Mouse (Mus musculus) neural tube, embryonic 14.5 days (tissue): ENCODE results near the gene Grid2ip. TPM values are rescaled to one million over a fixed set of nuclear protein-coding genes. Genes with fewer than 3 reads are reported as not detected.

Source experiments
- ATAC-seq: fragments of 200-750 bp; cut with Nextera tagmentation; 2 replicates; pipeline ENCODE4 v1.8.0; 2017; ENCODE audit warnings: low read depth, mild to moderate bottlenecking, moderate TSS enrichment, moderate library complexity
- H3K27ac ChIP-seq: fragments of 300-500 bp; sonication (generic); 2 replicates; pipeline ENCODE4 v1.5.1; 2014; ENCODE audit warnings: low read depth, mild to moderate bottlenecking, control low read depth, low read length, moderate library complexity, mixed read lengths
- H3K27me3 ChIP-seq: fragments of 300-500 bp; sonication (generic); 2 replicates; pipeline ENCODE4 v1.6.1; 2014; ENCODE audit warnings: low read length; ENCODE audit not compliant: control insufficient read depth, insufficient read depth
- H3K36me3 ChIP-seq: fragments of 300-500 bp; sonication (generic); 2 replicates; pipeline ENCODE4 v1.6.1; 2014; ENCODE audit warnings: low read length, mixed read lengths; ENCODE audit not compliant: control insufficient read depth, insufficient read depth
- H3K4me1 ChIP-seq: fragments of 300-500 bp; sonication (generic); 2 replicates; pipeline ENCODE4 v1.6.1; 2014; ENCODE audit warnings: low read length; ENCODE audit not compliant: control insufficient read depth, insufficient read depth
- H3K4me2 ChIP-seq: fragments of 300-500 bp; sonication (generic); 2 replicates; pipeline ENCODE4 v1.6.1; 2014; ENCODE audit warnings: mild to moderate bottlenecking, low read depth, low read length, control low read depth
- H3K4me3 ChIP-seq: fragments of 300-500 bp; sonication (generic); 2 replicates; pipeline ENCODE4 v1.5.1; 2014; ENCODE audit warnings: low read depth, low read length, control low read depth, mixed read lengths
- H3K9ac ChIP-seq: fragments of 300-500 bp; sonication (generic); replicated peaks from 2 replicates; pipeline ENCODE4 v1.6.1; 2014; ENCODE audit warnings: low read depth, mild to moderate bottlenecking, control low read depth, low read length, mixed read lengths
- H3K9me3 ChIP-seq: fragments of 300-500 bp; sonication (generic); 2 replicates; pipeline ENCODE4 v1.6.1; 2016; ENCODE audit warnings: low read length; ENCODE audit not compliant: control insufficient read depth
- WGBS: fragments of 180-500 bp; shearing (Covaris S2); extraction: QIAGEN DNeasy Blood & Tissue Kit; methylation state at CpG from one replicate; pipeline ENCODE4 v1.1.7; 2014; 5-methylcytosine and 5-hydroxymethylcytosine counted together
- polyA plus RNA-seq: library from polyadenylated mRNA; unstranded; fragments of >200 nt; fragmentation: Nextera tagmentation; extraction: Ambion mirVana; gene quantifications from 2 replicates; pipeline ENCODE4 v1.2.1, GENCODE M21; 2014

The Grid2ip gene
- polyA plus RNA-seq, 1 experiment from 2014 or later: 0.44 TPM

- H3K9me3 ChIP-seq: no peaks in the 10 kb centered on the region
- no peak overlapping the region for H3K9ac ChIP-seq
- H3K4me2 ChIP-seq: no peak overlapping the region
- H3K4me1 ChIP-seq: peaks cover 10% of the 10 kb centered on the region
- no peaks in the 10 kb centered on the region for H3K27me3 ChIP-seq
- no peak overlapping the region for H3K27ac ChIP-seq
- no peak overlapping the region for H3K4me3 ChIP-seq
- no peaks in the 10 kb centered on the region for H3K36me3 ChIP-seq
- ATAC-seq: no peak
- 70% methylated on average over 2 of the region's 2 CpGs for WGBS
These were observed 44.4 kb downstream of the Grid2ip start for GRCm38 (mm10) chr5:143401556-143401955.

GRCm38 (mm10) chr5:143403221-143404147 is 46.3 kb downstream of the Grid2ip start, which contains the start of gene Kdelr2:
Gene Kdelr2 (plus strand): TSS chr5:143403838.
- Histone ChIP-seq H3K9ac (peak within 1 kb of the TSS; percentile 76), H3K27ac (peak within 1 kb of the TSS; percentile 70), H3K27me3 (no peaks in the 10 kb centered on the region), H3K4me1 (peaks cover 10% of the 10 kb centered on the region), H3K9me3 (no peaks in the 10 kb centered on the region), H3K36me3 (no peaks in the 10 kb centered on the region; the same call in 1 of the 2 replicates), H3K4me2 (peak within 1 kb of the TSS; percentile 74), H3K4me3 (peak within 1 kb of the TSS; percentile 65)
- under 1% methylated on average over 71 of the region's 72 CpGs for WGBS
- peak; percentile 96 for ATAC-seq

- peak overlapping the region; percentile 70 for H3K27ac ChIP-seq
- H3K27me3 ChIP-seq: no peaks in the 10 kb centered on the region
- WGBS: 7% methylated on average over 30 of the region's 34 CpGs
- H3K4me3 ChIP-seq: peak overlapping the region; percentile 65
- peaks cover 10% of the 10 kb centered on the region for H3K4me1 ChIP-seq
- peak; percentile 48; the same call in 1 of the 2 replicates for ATAC-seq
- H3K9ac ChIP-seq: peak overlapping the region; percentile 76
- no peaks in the 10 kb centered on the region for H3K9me3 ChIP-seq
- H3K4me2 ChIP-seq: peak overlapping the region; percentile 74
- no peaks in the 10 kb centered on the region; the same call in 1 of the 2 replicates for H3K36me3 ChIP-seq
These were observed 47.2 kb downstream of the Grid2ip start for GRCm38 (mm10) chr5:143404148-143404930.

GRCm38 (mm10) chr5:143405200-143405599 is 48.1 kb downstream of the Grid2ip start:
- Histone ChIP-seq H3K36me3 (no peaks in the 10 kb centered on the region; the same call in 1 of the 2 replicates), H3K4me1 (peaks cover 10% of the 10 kb centered on the region), H3K4me2 (peak overlapping the region; percentile 74; the same call in 1 of the 2 replicates), H3K9ac (no peak overlapping the region), H3K27me3 (no peaks in the 10 kb centered on the region), H3K4me3 (no peak overlapping the region; the same call in 1 of the 2 replicates), H3K9me3 (no peaks in the 10 kb centered on the region), H3K27ac (no peak overlapping the region)
- ATAC-seq: no peak
- 91% methylated on average over 9 of the region's 9 CpGs for WGBS

GRCm38 (mm10) chr5:143406548-143406947 is 49.4 kb downstream of the Grid2ip start:
- no peak overlapping the region for H3K4me3 ChIP-seq
- ATAC-seq: no peak
- no peak overlapping the region for H3K4me2 ChIP-seq
- no peaks in the 10 kb centered on the region for H3K9me3 ChIP-seq
- peaks cover 10% of the 10 kb centered on the region for H3K4me1 ChIP-seq
- H3K9ac ChIP-seq: no peak overlapping the region
- H3K27me3 ChIP-seq: no peaks in the 10 kb centered on the region
- H3K36me3 ChIP-seq: no peaks in the 10 kb centered on the region; the same call in 1 of the 2 replicates
- 95% methylated on average over 9 of the region's 9 CpGs for WGBS
- no peak overlapping the region for H3K27ac ChIP-seq

GRCm38 (mm10) chr5:143409239-143409638 is 52.1 kb downstream of the Grid2ip start:
- Histone ChIP-seq H3K4me3 (no peak overlapping the region), H3K27me3 (no peaks in the 10 kb centered on the region), H3K4me2 (no peak overlapping the region), H3K36me3 (peaks cover 2% of the 10 kb centered on the region; the same call in 1 of the 2 replicates), H3K27ac (no peak overlapping the region), H3K4me1 (peaks cover 10% of the 10 kb centered on the region), H3K9ac (no peak overlapping the region), H3K9me3 (no peaks in the 10 kb centered on the region)
- ATAC-seq: no peak
- 79% methylated on average over 3 of the region's 3 CpGs for WGBS

GRCm38 (mm10) chr5:143410841-143411395 is 53.8 kb downstream of the Grid2ip start:
- no peaks in the 10 kb centered on the region for H3K4me1 ChIP-seq
- H3K4me3 ChIP-seq: no peak overlapping the region
- H3K36me3 ChIP-seq: peaks cover 7% of the 10 kb centered on the region; the same call in 1 of the 2 replicates
- WGBS: 90% methylated on average over 4 of the region's 4 CpGs
- ATAC-seq: no peak
- no peak overlapping the region for H3K9ac ChIP-seq
- H3K27ac ChIP-seq: no peak overlapping the region
- H3K9me3 ChIP-seq: no peaks in the 10 kb centered on the region
- no peak overlapping the region for H3K4me2 ChIP-seq
- no peaks in the 10 kb centered on the region for H3K27me3 ChIP-seq

- H3K4me3 ChIP-seq: no peak overlapping the region
- no peaks in the 10 kb centered on the region for H3K9me3 ChIP-seq
- H3K4me2 ChIP-seq: no peak overlapping the region
- peaks cover 39% of the 10 kb centered on the region for H3K36me3 ChIP-seq
- ATAC-seq: no peak
- 93% methylated on average over 4 of the region's 4 CpGs for WGBS
- H3K9ac ChIP-seq: no peak overlapping the region
- H3K27ac ChIP-seq: no peak overlapping the region
- no peaks in the 10 kb centered on the region for H3K4me1 ChIP-seq
- H3K27me3 ChIP-seq: no peaks in the 10 kb centered on the region
These were observed 64.3 kb downstream of the Grid2ip start for GRCm38 (mm10) chr5:143421484-143421883.
